ENCODE assay signal across 24 mouse cellular contexts in the genomic region with DNA sequence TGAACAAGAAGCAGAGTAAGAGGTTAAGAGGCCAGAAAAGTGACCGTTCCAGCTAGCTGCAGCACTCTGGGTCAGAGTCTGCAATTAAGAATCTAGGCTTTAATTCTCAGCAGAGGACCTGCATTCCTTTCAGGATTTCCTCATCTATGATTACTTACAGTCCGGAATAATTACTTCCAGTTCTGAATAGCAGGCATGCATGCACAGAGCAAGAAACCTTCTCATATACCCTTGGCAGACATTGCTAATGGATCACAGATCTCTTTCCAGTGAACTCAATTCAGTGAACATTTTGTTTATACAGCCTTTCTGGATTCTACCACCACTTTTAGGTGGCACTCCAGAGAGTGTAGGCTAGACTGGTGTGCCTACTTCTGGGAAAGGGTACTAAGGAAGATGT.
DNase-seq lines count a peak whose midpoint lies in the region; ATAC-seq and TF ChIP-seq lines count a peak whose summit lies in the region.
"Had no signal": no experiment of that assay in that cellular context is flagged by ENCODE, and none has a peak within 500 bp of the region (broad histone marks: within the 10 kb centered on the region; RNA-seq: fewer than 3 reads in every experiment).

No protein-coding gene starts in this region.

- TF ChIP-seq CTCF in kidney, adult 2 months (conservative IDR thresholded peaks at IDR 0.05; ENCODE audit: insufficient read depth, insufficient read length, low read depth, low read length), result no peak

- no peaks in the 10 kb centered on the region for H3K9me3 ChIP-seq in embryonic facial prominence, embryonic 14.5 days (ENCODE audit: control insufficient read depth, low read length)
- no peaks in the 10 kb centered on the region for H3K9me3 ChIP-seq in limb, embryonic 13.5 days
- H3K9me3 ChIP-seq: forebrain, embryonic 10.5 days; heart, embryonic 10.5 days; hindbrain, embryonic 15.5 days; midbrain, embryonic 10.5 days; neural tube, embryonic 13.5 days had no signal

- H3K27me3 ChIP-seq in kidney, adult 2 months (replicated peaks; ENCODE audit: control insufficient read depth, insufficient read depth, low read length), result no peaks in the 10 kb centered on the region
- no peaks in the 10 kb centered on the region for H3K27me3 ChIP-seq in embryonic facial prominence, embryonic 14.5 days (replicated peaks; ENCODE audit: control insufficient read depth, insufficient read depth, low read length)
- 0 out of 2 replicates have a peak, but pooled peaks cover 2% of the 10 kb centered on the region for H3K27me3 ChIP-seq in limb, embryonic 13.5 days
- H3K27me3 ChIP-seq: hindbrain, embryonic 15.5 days; neural tube, embryonic 13.5 days had no signal

- DNase-seq in kidney, adult 2 months, result peak; percentile 8
- DNase-seq in kidney, adult 11 months, result no peak
- peak; percentile 85 for DNase-seq in embryonic facial prominence, embryonic 14.5 days (ENCODE audit: low spot score)
- DNase-seq in cerebellum, postnatal 4 days (ENCODE audit: low spot score in 2 of 2), result no peak
- no peak for DNase-seq in ovary, postnatal 14 days (ENCODE audit: low spot score)
- DNase-seq in ovary, postnatal 36 days (ENCODE audit: low spot score), result no peak
- DNase-seq: adrenal gland, adult 8-10 months; cerebellum, adult 2 months; cerebellum, postnatal 25 days; gastrocnemius, adult 2 months; kidney, postnatal 25 days; liver, postnatal 0 days; lung, postnatal 10 days; right cerebral cortex, postnatal 14 days had no signal

- no peak overlapping the region for H3K4me3 ChIP-seq in kidney, adult 2 months (ENCODE audit: insufficient read depth, low read depth, low read length)
- H3K4me3 ChIP-seq in embryonic facial prominence, embryonic 14.5 days (ENCODE audit: low read depth, low read length), result no peak overlapping the region
- H3K4me3 ChIP-seq in limb, embryonic 13.5 days, result no peak overlapping the region
- H3K4me3 ChIP-seq: forebrain, embryonic 10.5 days; gastrocnemius, adult 2 months; heart, embryonic 10.5 days; hindbrain, embryonic 15.5 days; midbrain, embryonic 10.5 days; myocyte; neural tube, embryonic 13.5 days had no signal

- no peak overlapping the region for H3K9ac ChIP-seq in embryonic facial prominence, embryonic 14.5 days (ENCODE audit: low read depth, low read length)
- H3K9ac ChIP-seq in limb, embryonic 13.5 days, result no peak overlapping the region
- H3K9ac ChIP-seq: hindbrain, embryonic 15.5 days; liver, postnatal 0 days; neural tube, embryonic 13.5 days had no signal

- ATAC-seq in embryonic facial prominence, embryonic 14.5 days (ENCODE audit: low read depth), result peak; percentile 69
- ATAC-seq in limb, embryonic 13.5 days (ENCODE audit: low FRiP score, low read depth), result no peak
- ATAC-seq: CD4-positive, CD25-positive, alpha-beta regulatory T cell, adult 4 months; liver, postnatal 0 days; midbrain, embryonic 16.5 days had no signal

- no peaks in the 10 kb centered on the region for H3K36me3 ChIP-seq in kidney, adult 2 months (ENCODE audit: control insufficient read depth, insufficient read depth, low read length)
- no peaks in the 10 kb centered on the region for H3K36me3 ChIP-seq in embryonic facial prominence, embryonic 14.5 days (ENCODE audit: control insufficient read depth, insufficient read depth, low read length)
- H3K36me3 ChIP-seq in limb, embryonic 13.5 days, result no peaks in the 10 kb centered on the region
- H3K36me3 ChIP-seq: forebrain, embryonic 10.5 days; heart, embryonic 10.5 days; hindbrain, embryonic 15.5 days; midbrain, embryonic 10.5 days; neural tube, embryonic 13.5 days had no signal

- no peak overlapping the region for H3K27ac ChIP-seq in kidney, adult 2 months (ENCODE audit: insufficient read depth, low read depth, low read length)
- H3K27ac ChIP-seq in embryonic facial prominence, embryonic 14.5 days (replicated peaks; ENCODE audit: low read depth, low read length), result 0 out of 2 replicates have a peak overlapping the region, but pooled peaks have one; percentile 19
- peak overlapping the region; percentile 44; the same call in 1 of the 2 replicates for H3K27ac ChIP-seq in limb, embryonic 13.5 days
- H3K27ac ChIP-seq: gastrocnemius, adult 2 months; heart, embryonic 10.5 days; hindbrain, embryonic 15.5 days; midbrain, embryonic 10.5 days; neural tube, embryonic 13.5 days had no signal

- no peak for TF ChIP-seq POLR2A in kidney, adult 2 months (IDR thresholded peaks at IDR 0.05; ENCODE audit: low read depth, low read length)

- 34% methylated on average over 2 of the region's 2 CpGs for WGBS in kidney, adult 2 months
- WGBS in embryonic facial prominence, embryonic 14.5 days, result 28% methylated on average over 2 of the region's 2 CpGs
- WGBS in limb, embryonic 13.5 days, result 18% methylated on average over 2 of the region's 2 CpGs

- no peak overlapping the region for H3K4me2 ChIP-seq in embryonic facial prominence, embryonic 14.5 days (ENCODE audit: low read depth, low read length)
- no peak overlapping the region for H3K4me2 ChIP-seq in limb, embryonic 13.5 days (replicated peaks)
- H3K4me2 ChIP-seq: hindbrain, embryonic 15.5 days; liver, embryonic 11.5 days; neural tube, embryonic 13.5 days had no signal

- no peaks in the 10 kb centered on the region for H3K4me1 ChIP-seq in kidney, adult 2 months (ENCODE audit: control insufficient read depth, insufficient read depth, low read length)
- 0 out of 2 replicates have a peak, but pooled peaks cover 3% of the 10 kb centered on the region for H3K4me1 ChIP-seq in embryonic facial prominence, embryonic 14.5 days (ENCODE audit: control insufficient read depth, insufficient read depth, low read length)
- peaks cover 37% of the 10 kb centered on the region for H3K4me1 ChIP-seq in limb, embryonic 13.5 days

Comparison
In these comparisons a context has a peak if more than half of its experiments do, and no peak if none do; other contexts are left out.
1. DNase-seq: peak in kidney, adult 2 months (single experiment) and embryonic facial prominence, embryonic 14.5 days (single experiment); none in kidney, adult 11 months (single experiment), cerebellum, postnatal 4 days (0 of 2), ovary, postnatal 14 days (single experiment) and ovary, postnatal 36 days (single experiment).